Mouse (Mus musculus) hematopoietic stem cell, adult 5-6 weeks (primary cell): ENCODE measurements around the gene Ola1. TPM values are rescaled to one million over a fixed set of nuclear protein-coding genes. Genes with fewer than 3 reads are reported as not detected.

Experiments
- ATAC-seq, 2 experiments: fragments of 125-278 bp in 1 of 2; replicated peaks in 1 of 2; 2 replicates each; pipeline ENCODE4 v1.8.0; 2016 to 2017; ENCODE audit warnings: inconsistent platforms in 2 of 2, mild to moderate bottlenecking in 2 of 2, moderate number of reproducible peaks in 2 of 2, low read depth in 1 of 2, moderate TSS enrichment in 1 of 2; ENCODE audit not compliant: low FRiP score in 2 of 2, poor library complexity in 2 of 2, severe bottlenecking in 2 of 2, insufficient read depth in 1 of 2, low TSS enrichment in 1 of 2
- total RNA-seq: library from RNA; stranded (forward); fragments of 172-1452, 232-1000 nt; gene quantifications from 2 replicates; pipeline ENCODE4 v1.2.3, GENCODE M21; 2017

Ola1 gene
- 92.2 and 115 TPM in 2 replicates for total RNA-seq

DNA sequence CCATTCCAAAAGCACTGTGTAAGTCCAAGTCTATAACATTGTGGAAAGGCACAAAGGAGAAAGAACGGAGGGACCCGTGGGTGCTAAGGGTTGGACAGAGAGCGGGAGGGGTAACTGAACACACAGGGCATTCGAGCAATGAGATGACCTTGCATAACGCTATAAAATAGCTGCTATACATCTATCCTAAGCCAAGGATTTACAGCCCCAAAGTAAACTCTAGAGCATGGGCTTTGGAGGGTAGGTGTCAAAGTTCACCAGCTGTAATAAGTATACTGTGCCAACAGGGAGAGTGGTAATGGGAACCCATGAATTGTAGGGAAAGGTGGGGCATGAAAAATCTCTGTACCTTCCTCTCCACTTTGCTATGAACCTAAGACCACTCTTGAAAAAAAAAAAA, at the start of gene Ola1:
TSS of gene Ola1 (minus strand) at position 12 of the 400 bp plus-strand sequence.
- ATAC-seq = no peak

GRCm38 (mm10) chr2:73268281-73268680, 49.6 kb upstream of the Ola1 start:
- no peak for ATAC-seq

GRCm38 (mm10) chr2:73267818-73268217, 49.1 kb upstream of the Ola1 start:
- no peak for ATAC-seq

- no peak for ATAC-seq
These were observed 48.5 kb upstream of the Ola1 start for GRCm38 (mm10) chr2:73267231-73267630.

DNA sequence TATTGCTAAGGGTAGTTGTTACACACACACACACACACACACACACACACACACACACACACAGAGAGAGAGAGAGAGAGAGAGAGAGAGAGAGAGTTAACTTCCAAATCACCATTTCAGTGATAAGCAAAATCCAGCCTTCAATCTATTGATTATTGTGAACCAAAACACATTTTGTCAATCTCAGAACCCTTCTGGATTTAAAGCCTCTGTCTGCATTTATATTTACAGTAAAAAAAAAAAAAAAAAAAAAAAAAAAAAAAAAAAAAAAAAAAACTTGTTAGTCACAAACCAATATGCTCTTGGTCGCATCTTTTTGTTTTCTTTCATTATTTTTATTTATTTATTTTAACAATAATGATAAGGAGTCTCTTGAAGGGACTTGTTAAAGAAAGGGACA, 47.9 kb upstream of the Ola1 start:
- no peak for ATAC-seq

DNA sequence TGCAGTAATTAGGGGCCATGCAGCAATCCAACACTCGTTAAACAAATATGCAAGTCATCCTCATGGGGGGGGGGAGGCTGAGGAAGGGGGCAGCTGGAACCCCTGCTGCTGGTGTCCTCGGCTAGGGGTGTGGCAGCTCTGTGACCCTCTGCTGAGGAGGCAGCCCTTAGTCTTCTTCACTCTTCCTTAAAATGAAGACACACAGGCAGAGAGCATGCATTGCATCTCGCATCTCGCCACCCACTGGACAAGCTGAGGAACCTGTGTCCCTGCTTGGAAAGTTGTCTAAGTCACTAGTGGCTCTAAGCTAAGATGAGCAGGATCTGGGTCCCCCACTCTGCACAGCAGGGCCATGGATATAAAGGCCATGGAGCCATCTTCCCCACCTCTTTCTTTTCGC, 47.3 kb upstream of the Ola1 start:
- ATAC-seq = 0 out of 4 replicates have a peak, but pooled peaks of 1 of the 2 experiments have one; percentile 41

GRCm38 (mm10) chr2:73264611-73265195, 46.0 kb upstream of the Ola1 start:
- no peak for ATAC-seq

DNA sequence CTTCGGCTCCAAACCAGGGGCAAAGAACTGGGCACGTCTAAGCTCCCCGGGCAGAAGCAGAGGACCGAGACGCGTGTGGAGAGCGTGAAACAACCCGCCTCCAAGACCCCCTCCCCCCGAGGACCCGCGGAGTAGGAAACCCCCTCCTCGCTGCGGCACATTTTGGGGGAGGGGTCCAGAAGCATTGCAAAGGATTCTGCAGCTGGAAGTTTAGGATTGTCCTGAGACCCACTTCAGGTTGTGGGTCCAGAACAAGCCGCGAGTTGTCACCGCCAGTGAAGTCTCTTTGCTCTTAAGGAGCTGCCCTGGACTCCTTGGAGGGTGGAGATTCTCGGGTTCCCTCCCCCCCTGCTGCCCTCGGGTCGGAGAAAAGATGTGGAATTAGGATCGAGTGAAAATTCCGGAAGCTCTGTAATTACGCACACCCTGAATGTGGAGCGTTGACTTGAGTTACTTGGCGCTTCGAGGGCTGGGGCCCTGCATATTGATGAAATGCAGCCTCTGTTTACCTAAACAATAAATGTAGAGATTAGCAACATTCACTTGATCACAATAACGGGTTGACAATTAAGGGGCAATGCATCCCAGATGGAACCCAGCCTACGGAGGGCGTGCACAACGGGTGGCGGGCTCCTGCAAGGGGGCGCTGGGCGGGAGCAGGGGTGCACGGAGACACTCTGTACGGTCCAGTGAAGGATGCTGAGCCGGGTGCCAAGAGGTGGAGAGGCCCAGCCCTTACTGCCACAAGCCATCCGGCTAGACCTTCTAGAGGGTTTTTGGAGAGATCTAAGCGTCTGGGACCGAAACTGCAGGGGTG, 45.3 kb upstream of the Ola1 start:
- ATAC-seq = no peak

DNA sequence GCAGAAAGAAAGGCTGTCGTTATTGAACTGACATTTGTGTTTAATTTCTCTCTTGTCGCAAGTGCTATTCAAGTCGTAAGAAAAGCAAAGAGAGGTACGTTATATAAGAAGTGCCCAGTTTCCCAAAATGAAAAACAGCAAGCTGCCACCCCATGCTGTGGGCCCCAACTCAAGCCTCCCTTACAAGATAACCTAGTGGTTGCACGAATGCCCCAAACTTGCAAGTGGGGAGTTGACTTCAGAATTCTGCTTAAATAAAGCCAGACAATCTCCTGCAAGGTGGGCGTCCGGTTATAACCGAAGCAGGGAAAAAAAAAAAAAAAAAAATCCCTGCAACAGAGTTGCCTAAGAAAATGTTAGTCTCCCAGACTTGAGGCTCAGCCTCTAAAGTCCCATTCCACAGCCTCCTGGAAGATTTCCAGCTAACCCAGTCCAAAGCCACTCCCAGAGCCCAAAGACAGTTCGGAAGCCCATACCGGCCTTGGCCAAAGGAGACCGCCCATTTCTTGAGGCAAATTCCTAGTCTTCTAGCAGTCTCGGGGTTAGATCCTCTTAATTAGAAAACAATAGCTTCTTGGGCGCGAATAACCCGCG, 44.5 kb upstream of the Ola1 start:
- no peak for ATAC-seq

DNA sequence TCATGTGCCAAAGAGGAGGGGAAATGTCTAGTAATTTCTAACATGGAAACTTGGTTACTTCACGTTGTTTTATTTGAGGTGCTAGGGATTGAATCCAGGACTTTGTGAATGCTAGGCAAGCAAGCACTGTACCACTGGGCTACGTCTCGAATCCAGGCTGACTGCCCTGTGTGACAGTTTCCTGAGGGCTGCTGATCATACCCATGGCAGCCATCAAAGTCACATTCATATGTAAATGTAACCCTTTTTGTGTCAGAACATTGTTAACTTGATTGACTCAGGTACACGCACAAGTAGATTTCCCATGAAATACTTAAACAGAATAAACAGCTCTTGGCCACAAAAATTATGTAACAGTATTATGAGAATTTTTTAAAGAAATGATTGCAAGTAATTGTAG, 30.0 kb upstream of the Ola1 start:
- ATAC-seq = no peak

GRCm38 (mm10) chr2:73241299-73241698, 22.6 kb upstream of the Ola1 start:
- ATAC-seq = no peak

- ATAC-seq = no peak
These were observed 12.4 kb upstream of the Ola1 start for GRCm38 (mm10) chr2:73231081-73231480.

- peak; percentile 91 to 97 for ATAC-seq
These were observed 4.7 kb downstream of the Ola1 start for GRCm38 (mm10) chr2:73213871-73214659.

- peak in 1 of 2 experiments; percentile 27; a peak in 2 of 4 replicates for ATAC-seq
These were observed 5.2 kb downstream of the Ola1 start for GRCm38 (mm10) chr2:73213539-73213870.

- ATAC-seq = no peak
These were observed 14.4 kb downstream of the Ola1 start for GRCm38 (mm10) chr2:73204328-73204727.

DNA sequence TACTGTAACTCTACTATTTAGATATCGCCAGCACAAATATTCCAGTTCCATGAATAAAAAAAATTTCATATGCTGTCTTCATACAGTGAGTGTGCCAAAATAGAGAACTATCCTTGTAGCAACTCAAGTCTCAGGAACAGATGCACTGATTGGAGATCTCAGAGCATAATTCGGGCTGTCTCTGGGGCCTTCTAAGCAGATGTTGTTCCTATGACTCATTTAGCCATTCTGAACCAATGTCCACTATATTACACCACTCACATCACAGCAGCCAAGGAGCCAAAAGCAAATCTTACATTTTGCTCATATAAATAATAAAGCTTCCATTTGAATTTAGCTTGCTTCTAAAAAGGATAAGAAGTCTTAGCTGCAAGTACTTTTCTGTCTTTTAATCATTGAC, 30.2 kb downstream of the Ola1 start:
- ATAC-seq = no peak

- no peak for ATAC-seq
These were observed 33.5 kb downstream of the Ola1 start for GRCm38 (mm10) chr2:73185185-73185584.

DNA sequence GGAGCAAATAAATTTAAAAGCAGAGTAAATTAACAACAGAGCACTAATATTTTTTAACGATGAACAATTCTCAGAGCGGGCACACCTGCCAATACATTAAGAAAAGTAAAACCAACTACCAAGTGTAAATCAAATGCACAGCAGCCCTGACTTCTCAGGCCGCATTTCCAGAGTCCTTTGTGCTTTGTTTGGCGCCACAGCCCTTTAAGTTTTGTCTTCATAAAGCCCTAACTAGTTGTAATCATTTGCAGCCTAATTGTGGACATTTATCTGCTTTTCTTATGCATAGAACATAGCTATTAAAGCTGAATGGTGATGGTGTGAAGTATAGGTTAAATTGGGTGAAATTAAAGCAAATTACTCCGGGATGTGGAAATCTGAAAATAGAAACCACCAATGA, 49.2 kb downstream of the Ola1 start:
- ATAC-seq = no peak
